Mouse (Mus musculus): ENCODE measurements at regions not wholly inside any gene's neighbourhood (a gene's known extent, or its start where the extent isn't known, plus 50 kb on each side); places are given as distances from the start of the nearest gene placed in this dataset.

DNA sequence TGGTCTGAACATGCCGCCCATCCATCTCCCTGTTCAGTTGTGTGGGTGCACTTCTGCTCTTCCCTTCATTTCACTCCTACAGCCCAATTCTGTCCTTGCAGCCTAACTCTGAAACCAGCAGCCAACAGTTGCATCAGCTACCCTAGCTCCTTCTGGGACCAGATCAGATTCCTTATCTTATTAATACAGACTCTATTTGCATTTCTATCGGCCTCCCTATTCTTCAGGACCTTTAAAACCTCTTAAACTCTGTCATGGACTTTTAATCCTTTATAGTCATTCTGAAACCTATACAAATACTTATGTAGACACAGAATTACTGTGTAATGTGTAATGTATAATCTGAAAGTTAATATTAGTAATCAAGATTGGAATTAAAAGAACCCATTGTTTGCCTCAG, 195.9 kb upstream of the Thbs1 start:
- no peak for DNase-seq

DNA sequence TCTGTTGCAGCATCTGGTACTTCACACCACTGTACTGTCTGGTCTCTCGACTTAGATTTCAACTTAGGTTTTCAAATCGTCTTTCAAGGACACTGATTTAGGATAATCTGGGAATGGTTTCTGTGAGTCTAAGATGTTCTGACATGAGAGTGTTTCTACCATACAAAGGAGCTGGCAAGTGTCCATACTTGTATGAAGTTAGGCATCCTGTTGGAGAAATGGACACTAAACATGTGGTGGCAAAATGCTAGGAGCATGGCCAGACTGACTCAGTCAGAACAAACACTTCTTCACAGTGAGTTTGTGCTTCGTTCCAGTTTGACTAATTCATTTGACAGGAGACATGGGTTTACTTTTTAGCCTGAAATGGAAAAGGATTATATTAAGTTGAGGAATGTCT, 194.5 kb upstream of the Thbs1 start:
- no peak for DNase-seq

DNA sequence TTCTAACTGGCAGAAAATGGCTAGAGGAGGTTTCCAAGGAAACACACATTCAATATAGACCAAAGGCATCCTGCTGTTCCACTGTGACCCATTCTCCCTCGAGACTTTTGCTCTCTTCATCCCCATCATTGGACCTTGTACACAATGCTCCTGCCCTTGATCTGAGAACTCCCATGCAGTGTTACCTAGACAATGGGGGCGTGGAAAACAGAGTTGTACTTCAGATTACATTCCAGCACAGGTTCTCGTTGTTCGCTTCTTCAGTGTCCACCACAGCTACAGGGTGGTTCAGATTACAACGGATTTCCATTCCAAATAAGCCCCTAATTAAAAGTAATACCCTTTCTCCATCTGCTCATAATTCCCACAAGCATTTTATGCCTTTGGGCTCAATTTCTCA, 186.8 kb upstream of the Thbs1 start:
- no peak for DNase-seq

DNA sequence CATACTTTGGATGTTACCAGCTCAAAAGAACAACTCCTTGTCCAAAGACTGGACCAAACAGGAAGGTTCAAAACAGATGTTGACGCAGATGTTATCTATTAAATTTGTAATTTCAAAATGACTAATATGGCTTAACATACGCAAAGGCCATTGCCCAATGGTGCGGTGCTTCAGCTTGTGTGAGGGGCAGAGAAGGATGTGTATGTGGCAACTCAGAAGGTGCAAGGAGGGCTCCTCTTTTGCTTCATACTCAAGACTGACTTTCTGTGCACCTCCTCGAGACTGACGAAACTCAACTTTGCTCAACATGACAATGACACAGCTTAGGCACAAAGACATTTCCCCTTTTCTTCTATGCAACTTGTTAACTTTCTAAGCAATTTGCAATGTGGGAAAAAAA, 186.3 kb upstream of the Thbs1 start:
- DNase-seq, result no peak

DNA sequence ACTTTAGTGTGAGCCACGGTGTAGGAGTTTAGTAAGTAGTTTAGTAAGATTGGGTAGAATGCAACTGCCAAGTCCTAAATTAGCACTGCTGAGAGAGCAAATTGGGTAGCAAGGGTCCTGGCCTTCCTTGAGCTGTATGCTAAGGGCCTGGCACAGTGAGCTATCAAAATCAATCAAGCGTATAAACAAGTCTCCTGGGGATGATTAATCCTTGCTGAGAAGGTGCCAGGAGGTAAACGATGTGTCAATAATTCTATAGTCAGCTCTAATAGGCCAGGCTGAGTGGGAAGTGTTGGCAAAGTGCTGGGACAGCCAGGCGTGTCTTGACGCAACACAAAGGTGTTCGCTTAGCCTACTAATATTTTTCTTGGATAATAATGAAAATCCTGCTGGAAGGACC, 183.6 kb upstream of the Thbs1 start:
- DNase-seq, result no peak

DNA sequence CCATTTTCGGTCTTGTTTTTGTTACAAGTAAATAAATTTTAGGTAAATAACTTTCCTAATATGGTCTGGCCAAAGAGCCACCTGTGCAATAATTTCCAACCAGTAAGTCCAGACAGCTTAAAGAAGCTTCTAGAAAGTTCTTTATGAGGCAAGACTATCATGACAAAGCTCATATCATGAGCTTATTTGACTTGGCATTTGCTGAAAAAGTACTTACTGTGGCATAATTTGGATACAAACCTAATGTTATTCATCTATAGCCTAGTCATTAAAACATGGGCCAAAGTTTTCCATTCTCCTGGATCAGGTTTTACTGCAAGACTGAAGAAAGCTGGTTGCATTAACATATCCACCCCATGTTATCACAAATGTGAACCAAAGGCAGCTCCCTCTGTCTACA, 182.1 kb upstream of the Thbs1 start:
- DNase-seq, result no peak

DNA sequence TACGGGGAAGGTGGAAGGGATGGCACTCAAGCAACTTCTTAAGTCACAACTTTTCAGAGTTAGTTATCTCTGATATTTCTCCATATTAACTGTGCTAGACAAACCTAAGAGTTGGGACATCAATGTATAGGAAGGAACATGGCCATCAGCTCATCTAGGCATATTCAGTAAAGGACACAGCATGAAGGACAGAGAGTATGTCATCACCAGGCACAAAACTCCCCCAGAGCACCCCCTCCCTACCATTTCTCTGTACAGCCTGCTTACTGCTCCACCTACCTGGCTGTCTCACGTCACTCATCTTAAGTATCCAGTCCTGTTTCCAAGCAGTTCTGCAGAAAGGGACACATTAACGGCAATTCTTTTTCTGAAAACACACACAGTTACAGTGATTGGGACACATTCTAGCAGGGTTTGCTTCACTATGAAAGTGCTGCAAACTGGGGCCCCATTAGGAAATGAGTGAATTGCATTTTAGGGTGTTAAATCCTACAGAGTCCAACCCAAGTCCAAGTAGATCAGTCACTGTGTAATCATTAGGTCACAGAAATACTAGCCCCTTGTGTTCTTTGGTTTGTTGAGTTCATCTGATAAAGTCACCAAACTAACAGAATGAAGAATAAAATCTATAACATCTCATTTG, 180.7 kb upstream of the Thbs1 start:
- no peak for DNase-seq

DNA sequence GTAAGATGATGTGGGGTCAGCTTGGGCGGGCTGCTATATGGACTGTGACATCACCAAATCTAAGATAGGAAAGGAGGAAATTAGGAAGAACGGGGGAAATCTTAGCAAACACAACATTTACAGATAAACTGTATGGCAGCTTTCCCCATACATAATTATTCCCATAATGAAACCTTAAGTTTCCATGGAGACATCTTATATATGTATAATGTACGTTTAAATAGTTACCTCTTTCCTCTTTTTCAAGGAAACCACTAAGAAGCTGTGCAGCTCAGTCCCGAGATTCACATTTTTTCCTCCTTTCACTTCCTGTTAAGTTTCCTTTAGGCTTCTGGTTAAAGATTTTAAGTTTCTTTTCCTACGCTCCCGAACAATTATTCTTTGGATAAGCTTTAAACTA, 175.1 kb upstream of the Thbs1 start:
- DNase-seq, result no peak

DNA sequence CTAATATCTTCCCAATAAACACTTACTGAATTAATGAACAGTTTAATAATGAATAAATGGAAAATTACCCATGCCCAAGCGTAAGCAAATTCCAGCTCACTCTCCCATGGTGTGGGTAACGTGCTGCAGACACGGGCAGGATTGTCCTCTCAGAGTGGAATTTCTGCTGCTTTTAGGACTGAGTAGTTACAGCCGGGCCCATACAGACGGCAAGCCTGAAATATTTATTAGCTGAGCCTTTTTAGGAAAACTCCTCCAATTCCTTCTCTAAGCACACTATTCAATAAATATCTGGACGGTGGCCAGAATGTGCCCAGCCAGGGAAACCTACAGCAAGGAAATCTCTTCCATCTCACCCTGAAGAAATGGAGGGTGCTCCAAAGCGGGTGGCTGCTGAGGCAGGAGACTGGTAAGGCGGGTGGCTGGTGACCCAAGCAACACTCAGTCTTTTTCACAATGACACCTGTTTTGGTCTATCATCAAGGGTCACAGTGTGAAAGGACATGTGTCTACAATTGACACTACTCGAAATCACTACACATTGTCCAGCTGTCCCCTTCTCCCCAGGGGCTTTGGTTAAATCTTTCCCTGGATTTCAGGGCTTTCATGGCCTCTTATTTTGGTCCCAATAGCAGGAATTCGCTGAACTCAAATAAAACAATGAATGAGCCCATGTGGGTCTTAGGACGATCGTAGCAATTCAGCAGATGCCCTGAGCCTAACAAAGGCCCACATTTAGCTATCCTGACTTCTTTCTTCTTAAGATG, 173.2 kb upstream of the Thbs1 start:
- DNase-seq, result no peak

DNA sequence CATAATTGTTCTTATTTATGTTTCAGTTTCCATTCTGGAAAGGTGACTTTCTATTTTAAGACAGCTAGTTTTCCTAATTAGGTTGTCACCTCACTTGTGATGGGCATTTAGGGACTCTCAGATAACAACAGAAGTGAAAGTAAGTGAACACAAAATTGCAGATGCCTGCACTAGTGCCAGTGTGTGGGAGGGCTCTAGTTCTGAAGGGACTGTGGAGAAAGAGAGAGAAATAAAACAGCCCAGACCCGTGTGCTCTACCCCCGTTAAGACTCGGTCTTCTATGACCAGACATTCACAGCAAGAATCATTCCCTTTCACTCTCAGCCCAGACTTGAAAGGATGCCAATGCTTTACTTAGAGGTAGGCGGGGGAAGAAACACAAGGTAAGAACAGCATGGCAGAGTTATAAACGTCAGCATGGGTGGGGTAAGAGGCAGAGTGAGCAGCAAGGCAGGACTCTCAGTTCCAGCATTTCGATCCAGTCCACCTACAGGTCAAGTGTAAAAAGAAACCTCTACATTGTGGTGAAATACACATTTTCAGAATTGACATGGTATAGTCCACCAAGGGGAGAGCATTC, 170.1 kb upstream of the Thbs1 start:
- no peak for DNase-seq

DNA sequence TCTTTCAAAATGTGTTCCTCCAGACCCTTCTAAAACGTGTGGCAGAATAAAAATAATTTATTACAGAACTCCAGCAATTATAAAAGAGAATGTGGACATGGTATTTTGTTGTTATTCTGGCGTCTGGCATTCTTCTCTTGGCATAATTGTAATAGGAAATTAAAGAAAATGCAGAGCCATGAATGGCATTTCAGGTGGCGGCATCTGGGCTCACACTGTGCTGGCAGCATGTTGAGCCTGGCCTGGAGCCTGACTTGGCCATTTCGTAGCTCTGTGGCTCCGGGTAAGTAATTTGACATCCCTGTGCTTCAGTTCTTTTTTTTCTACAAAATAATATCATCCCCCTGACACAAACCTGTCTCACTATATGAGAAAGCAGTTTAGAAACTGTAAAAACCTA, 168.0 kb upstream of the Thbs1 start:
- DNase-seq, result no peak

DNA sequence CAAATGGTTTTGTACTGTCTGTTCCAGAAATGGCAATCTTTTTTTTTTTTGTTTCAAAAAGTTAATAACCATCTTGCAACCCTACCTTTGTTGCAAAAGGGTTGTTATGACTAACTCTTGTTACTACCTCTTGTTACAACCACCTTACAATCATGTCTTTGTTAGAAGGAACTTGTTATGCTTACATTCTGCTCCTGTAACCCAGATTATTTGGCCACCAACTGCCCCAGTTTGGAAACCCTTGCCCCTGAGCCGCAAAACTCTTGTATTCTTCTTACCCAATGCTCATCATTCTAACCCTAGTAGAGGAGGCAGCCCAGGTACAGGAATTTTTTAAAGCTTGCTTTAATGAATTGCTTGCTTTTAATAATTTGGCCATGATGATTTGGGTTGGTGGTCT, 167.4 kb upstream of the Thbs1 start:
- no peak for DNase-seq

DNA sequence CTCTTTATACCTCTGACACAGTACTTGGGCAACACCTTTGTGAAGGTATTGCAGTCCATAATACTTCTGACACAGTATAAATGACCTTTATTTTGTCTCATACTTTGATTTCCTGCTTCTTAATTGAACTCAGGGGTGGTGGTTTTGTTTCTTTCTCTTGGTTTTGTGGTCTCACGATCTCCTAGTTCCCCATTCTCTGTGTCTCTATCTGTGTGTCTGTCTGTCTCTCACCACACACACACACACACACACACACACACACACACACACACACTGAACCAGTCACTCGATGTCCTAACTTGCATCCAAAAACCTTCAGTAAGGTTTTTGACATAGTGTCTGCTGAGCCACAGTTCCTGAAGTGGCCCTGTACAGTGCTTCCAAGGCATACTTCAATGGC, 166.7 kb upstream of the Thbs1 start:
- no peak for DNase-seq

DNA sequence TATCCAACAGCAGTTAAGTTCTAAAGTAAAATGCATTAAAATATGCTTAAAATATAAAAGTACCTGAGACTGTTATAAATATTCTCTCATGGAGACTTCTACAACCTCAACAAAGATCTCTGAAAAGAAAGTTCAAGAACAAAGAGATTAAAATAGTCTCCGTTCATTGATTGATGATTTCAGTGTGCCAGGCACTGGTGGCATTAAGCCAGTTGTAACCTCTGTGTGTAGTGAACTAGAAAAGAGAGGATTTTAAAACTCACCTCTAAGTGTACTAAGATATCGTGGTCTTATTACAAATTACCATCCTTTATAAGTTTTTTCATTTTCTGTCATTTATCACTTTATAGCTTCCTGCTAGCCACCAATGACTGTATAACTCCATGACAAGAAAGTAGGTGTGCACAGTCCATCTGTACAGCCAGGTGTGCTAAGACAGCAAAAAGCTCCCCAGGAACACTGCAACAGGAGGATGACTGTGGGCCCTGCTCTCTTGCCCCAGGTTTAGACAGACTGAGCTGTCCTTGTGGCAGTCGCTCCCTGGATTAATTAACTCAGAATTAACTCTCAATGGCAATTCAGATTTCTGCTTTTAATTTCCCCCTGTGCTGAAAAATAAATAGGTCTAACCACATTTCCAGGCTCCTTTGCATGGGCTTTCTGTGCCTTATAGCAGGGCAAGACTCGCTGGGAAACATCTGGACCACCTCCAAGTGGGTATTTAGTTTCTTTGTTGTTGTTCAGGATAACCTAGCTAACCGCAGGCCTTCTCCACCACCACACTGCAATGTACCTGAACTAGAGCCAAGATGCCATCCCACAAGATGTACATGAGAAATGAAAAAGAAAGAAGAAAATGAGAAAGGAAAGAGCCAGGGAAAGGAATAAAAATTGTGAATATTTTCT, 161.0 kb upstream of the Thbs1 start:
- DNase-seq, result peak; percentile 50

DNA sequence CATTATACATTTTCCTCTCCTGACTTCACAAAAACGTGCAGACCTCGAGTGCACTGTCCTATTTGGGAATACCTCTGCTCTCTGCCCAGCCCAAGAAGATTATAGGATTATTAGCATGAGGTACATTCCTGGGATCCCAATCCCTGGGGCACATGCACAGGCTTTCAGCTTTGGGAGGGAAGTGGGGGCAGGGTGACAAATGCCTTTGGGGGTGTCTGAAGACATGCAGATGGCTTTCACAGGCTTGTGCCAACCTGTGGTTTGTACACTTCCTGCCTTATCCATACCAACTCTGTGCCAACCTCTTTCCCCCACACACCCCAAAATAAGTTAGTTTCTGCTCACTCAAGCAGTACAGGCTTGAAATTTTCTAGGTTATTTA, 160.3 kb upstream of the Thbs1 start:
- no peak for DNase-seq

DNA sequence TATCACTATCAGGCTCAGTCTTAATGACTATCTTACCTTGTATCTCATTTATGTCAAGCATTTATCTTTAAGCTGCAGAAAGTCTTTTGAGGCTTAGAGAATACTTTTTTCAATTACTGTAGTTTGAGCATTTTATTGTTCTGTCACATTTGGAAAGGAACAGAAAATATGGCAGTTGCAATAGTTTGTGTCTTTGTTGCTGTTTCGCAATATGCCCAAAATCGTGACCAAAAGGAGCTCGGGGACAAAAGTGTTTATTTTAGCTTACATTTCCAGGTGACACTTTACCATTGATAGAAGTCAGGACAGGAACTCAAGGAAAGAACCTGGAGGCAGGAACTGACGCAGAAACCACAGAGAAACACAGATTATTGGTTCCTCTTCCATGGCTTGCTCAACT, 152.9 kb upstream of the Thbs1 start:
- DNase-seq, result no peak

DNA sequence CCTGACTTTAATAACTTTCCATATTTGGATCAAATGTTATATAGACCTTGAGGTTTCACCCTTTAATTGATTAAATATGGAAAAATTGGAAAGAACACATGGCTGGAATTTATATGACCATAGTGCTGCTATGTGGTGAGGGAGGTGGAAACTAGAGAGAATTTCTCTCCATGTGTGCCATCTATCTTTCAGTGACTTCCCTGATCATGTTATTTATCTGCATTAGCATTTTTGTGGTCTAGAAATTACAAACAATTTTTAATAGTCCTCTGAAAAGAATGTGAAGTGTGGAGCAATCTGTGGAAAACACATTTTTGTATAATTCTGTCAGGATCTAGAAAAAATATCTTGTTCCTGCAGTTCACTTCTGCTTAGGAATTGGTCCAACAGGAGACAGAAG, 152.2 kb upstream of the Thbs1 start:
- no peak for DNase-seq

DNA sequence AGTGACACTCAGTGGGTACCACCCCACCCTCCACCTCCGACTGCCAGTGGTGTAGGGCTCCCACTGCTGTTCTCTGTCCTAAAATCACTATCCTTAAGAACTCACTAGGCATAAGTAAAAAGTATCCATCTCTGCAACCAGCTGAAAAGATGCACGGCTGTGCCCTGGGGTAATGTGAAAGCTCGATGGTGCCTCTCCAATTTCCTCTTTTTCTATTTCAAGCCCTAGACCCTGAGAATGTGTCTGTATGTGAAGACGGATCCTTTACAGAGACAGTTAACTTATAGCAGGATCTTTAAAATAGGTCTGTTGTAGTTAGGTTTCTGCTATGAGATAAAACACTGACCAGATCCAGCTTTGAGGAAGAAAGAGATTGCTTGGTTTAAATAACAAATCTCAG, 149.1 kb upstream of the Thbs1 start:
- no peak for DNase-seq

DNA sequence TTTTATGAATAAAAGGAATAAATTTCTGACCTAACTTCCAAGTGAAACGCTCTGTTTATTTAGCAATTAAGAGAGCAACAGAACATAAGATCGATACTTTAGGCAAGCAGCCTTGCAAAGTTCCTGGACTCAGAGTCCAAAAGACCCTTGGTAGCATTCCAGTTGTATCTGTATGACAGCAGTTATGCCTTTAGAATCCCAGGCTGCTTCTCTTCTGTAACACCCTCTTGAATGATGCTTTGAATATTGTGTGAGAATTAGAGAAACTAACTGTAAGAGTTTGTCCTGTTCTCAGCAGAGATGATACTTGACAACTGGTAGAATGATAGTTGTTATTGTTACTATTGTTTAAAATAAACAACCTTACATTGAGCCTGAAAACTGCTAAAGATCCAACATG, 148.2 kb upstream of the Thbs1 start:
- no peak for DNase-seq

DNA sequence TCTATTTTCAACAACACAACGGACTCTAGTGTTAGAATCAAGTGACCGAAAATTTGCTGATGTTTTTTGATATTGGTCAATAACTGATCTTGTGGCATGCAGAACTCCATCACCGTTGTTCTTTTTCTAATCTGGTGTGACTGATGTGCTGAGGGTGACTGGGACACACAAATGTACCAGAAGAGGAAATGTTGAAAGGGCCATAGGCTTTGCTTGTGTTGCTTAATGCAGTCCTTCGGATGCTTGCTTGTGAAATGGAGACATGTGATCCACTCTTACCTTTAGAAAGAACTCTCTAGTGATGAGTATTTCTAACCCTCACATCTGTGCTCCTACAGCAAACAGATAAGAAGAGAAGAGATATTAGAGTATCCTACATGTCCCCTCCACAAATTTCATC, 145.9 kb upstream of the Thbs1 start:
- no peak for DNase-seq

DNA sequence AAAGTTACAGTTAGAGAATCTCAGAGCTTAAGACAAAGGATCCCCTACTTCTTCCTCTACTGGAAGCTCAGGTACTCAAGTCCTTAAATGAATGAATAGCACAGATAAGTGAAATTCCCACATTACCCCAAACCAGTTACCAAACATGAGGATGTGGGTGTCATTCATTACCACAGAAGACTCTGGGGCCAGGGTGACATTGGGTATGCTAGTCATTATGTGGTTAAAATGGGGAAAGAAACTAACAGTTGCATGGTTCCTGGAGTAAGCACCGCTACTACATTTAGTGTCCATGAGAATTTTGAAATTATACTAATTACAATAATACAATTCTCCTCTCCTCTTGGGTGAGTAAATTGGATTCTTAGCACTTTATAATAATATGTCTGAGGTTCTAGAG, 142.9 kb upstream of the Thbs1 start:
- no peak for DNase-seq

DNA sequence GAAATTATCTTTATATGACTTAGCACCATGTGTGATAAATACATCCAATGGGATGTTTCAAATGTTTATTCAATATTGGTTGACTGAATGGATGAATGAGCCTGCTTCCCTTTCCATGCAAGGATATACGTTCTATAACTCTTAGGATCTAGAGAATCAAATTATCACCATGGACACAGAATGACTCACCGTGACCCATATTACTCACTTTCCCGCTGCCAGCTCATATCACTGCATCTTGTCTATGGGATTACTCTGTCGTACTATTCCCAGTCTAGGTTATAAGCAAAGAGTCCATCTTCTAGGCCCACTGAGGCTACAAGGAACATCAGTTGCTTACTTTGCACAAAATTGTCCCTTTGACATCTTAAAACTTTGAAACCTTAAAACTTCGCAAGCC, 141.0 kb upstream of the Thbs1 start:
- DNase-seq, result no peak

DNA sequence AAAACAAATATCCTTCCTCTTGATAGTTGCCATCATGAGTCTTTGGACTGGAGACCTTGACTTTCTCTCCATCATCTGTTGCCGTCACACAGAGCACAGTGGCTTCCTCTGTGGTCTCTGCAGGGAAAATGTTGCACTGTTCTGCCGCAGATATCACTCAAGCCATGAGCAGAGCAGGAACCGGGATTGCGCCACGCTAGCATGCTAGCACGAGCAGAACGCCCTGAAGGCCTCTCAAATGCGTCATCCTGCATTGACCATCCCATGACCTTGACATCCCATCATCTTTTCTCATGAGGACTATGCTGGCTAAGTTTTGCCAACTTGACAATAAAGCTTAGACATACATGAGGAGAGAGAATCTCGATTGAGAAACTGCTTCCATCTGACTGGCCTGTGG, 134.6 kb upstream of the Thbs1 start:
- DNase-seq, result no peak

Measured in adrenal gland, postnatal 10 days (tissue).